Mouse (Mus musculus) lung, adult 2 months (tissue): ENCODE results near the gene Thsd4.

Source experiments
- CTCF ChIP-seq: fragments of 200-500 bp; IDR thresholded peaks from 2 replicates; pipeline ENCODE4 v1.5.1; 2011; ENCODE audit warnings: mild to moderate bottlenecking, low read length, control low read depth; ENCODE audit not compliant: insufficient read depth
- POLR2A ChIP-seq: fragments of 200-500 bp; IDR thresholded peaks from 2 replicates; pipeline ENCODE4 v1.6.1; 2011; ENCODE audit warnings: low read depth, mild to moderate bottlenecking, control low read depth, low read length, borderline replicate concordance; ENCODE audit errors: extremely low read depth

GRCm38 (mm10) chr9:60110200-60110599, 411.6 kb downstream of the Thsd4 start:
- TF ChIP-seq POLR2A: no peak
- no peak for TF ChIP-seq CTCF
